In the genomic region with DNA sequence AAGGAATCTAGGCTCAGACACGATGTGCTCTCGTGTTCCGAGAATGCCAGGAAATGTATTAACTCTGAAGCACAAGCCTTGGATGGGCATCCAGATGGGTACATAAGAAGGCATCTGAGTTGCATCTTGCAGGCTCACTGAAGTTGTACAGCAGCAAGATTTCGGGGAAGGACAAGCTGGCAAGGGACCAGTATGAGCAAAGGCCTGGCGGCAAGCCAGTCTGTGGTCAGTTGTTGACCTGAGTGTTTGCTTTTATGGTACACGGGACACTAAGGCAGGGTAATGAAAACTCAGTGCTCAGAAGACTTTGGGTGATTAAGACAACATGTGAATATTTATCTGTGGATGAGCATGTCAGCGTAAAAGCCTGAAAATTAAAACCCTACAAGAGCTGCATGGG, we compare ENCODE assay signal across 9 mouse cellular contexts.
DNase-seq lines count a peak whose midpoint lies in the region.
"Had no signal": no experiment of that assay in that cellular context is flagged by ENCODE, and none has a peak within 500 bp of the region (broad histone marks: within the 10 kb centered on the region; RNA-seq: fewer than 3 reads in every experiment).

No protein-coding gene starts in this region.

- intact Hi-C loops in gastrocnemius, postnatal 14 days (cut with DNase I; ENCODE audit: low total_unique reads), result no loop called here

- DNase-seq in gastrocnemius, postnatal 10 days, result peak; percentile 8
- DNase-seq in gastrocnemius, postnatal 14 days, result no peak
- DNase-seq in ovary, adult 18-20 months (ENCODE audit: low spot score), result peak; percentile 21
- DNase-seq in ovary, postnatal 10 days (ENCODE audit: low spot score), result no peak
- DNase-seq in adrenal gland, postnatal 14 days, result peak; percentile 32
- DNase-seq in lung, postnatal 14 days, result peak; percentile 16
- no peak for DNase-seq in retina, embryonic 14.5 days (ENCODE audit: low spot score)
- no peak for DNase-seq in embryo, embryonic 9.5 days (ENCODE audit: extremely low spot score)
- DNase-seq: thymus, postnatal 36 days had no signal

Comparison
In these comparisons a context has a peak if more than half of its experiments do, and no peak if none do; other contexts are left out.
1. DNase-seq: peak in gastrocnemius, postnatal 10 days (single experiment), ovary, adult 18-20 months (single experiment), adrenal gland, postnatal 14 days (single experiment) and lung, postnatal 14 days (single experiment); none in gastrocnemius, postnatal 14 days (single experiment), ovary, postnatal 10 days (single experiment), retina, embryonic 14.5 days (single experiment) and embryo, embryonic 9.5 days (single experiment).